Mouse (Mus musculus) pancreas, adult 10 weeks (tissue): ENCODE measurements around the gene Gm5105. TPM values are rescaled to one million over a fixed set of nuclear protein-coding genes. Genes with fewer than 3 reads are reported as not detected.

ENCODE experiments used
- polyA plus RNA-seq: library from polyadenylated mRNA; stranded (reverse); fragments of 350-450 nt; fragmentation: Illumina TruSeq; extraction: RNeasy Lipid Tissue Mini Kit (QIAGEN cat#74804); gene quantifications from one replicate; pipeline ENCODE4 v1.2.3, GENCODE M21; 2015; ENCODE audit warnings: low read depth, low replicate concordance; ENCODE audit not compliant: insufficient read depth

The Gm5105 gene
- polyA plus RNA-seq = not detected

DNA sequence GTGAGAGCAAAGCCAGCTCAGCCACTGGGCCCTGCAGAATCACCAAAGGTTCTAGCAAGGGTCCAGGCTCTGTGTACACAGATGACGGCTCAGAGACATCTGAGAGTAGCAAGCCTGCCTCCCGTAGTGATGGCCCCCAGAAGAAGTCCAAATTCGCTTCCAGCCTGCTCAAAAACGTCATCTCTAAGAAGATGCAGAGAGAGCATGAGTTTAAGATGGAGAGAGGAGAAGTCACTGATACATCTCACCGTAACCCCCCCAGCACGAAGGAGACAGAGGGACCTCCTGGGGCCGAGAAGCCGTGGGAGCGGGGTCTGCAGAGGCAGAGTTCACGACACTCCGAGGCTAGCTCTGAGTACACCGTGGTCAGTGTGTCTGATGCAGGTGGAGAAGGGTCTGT is at the start of gene Gm5105:
Gene Gm5105, minus strand, starts transcription at position 101 of the 400 bp plus-strand sequence.

GRCm38 (mm10) chr3:138064732-138065645 is 2.2 kb downstream of the Gm5105 start, which contains the start of gene 1110002E22Rik:
TSS of gene 1110002E22Rik (plus strand) at chr3:138065052.

Other genes with a start within 250 kb of the Gm5105 start
- gene H2afz, start 202.9 kb downstream of the Gm5105 start, polyA plus RNA-seq = 49.4 TPM
- gene Dnajb14, start 199.7 kb downstream of the Gm5105 start, polyA plus RNA-seq = 2.5 TPM
- 21.6 TPM for gene Lamtor3, start 148.9 kb downstream of the Gm5105 start, polyA plus RNA-seq
- 2.8 TPM for gene Dapp1, start 85.8 kb downstream of the Gm5105 start, polyA plus RNA-seq
- not detected for gene 1110002E22Rik, start 2.3 kb downstream of the Gm5105 start, polyA plus RNA-seq
- 1.2 TPM for gene Trmt10a, start 76.1 kb upstream of the Gm5105 start, polyA plus RNA-seq
- 0.83 TPM for gene Mttp, start 77.6 kb upstream of the Gm5105 start, polyA plus RNA-seq
- gene 4930579F01Rik, start 126.4 kb upstream of the Gm5105 start, polyA plus RNA-seq = not detected
- gene Adh7, start 150.4 kb upstream of the Gm5105 start, polyA plus RNA-seq = not detected
- gene Adh1, start 193.6 kb upstream of the Gm5105 start, polyA plus RNA-seq = 22.1 TPM
- gene Adh6a, start 245.9 kb upstream of the Gm5105 start, polyA plus RNA-seq = not detected